Mouse (Mus musculus) kidney, adult 2 months (tissue): Measurements from ENCODE around the gene Pepd.

ENCODE experiments used
- CTCF ChIP-seq: fragments of 200-500 bp; conservative IDR thresholded peaks from 2 replicates; pipeline ENCODE4 v1.5.1; 2011; ENCODE audit warnings: low read depth, mild to moderate bottlenecking, control low read depth, low read length, moderate library complexity, mixed read lengths; ENCODE audit not compliant: insufficient read depth, insufficient read length
- POLR2A ChIP-seq: fragments of 200-500 bp; IDR thresholded peaks from one replicate; pipeline ENCODE4 v1.6.1; 2011; ENCODE audit warnings: low read depth, low read length, control low read depth

DNA sequence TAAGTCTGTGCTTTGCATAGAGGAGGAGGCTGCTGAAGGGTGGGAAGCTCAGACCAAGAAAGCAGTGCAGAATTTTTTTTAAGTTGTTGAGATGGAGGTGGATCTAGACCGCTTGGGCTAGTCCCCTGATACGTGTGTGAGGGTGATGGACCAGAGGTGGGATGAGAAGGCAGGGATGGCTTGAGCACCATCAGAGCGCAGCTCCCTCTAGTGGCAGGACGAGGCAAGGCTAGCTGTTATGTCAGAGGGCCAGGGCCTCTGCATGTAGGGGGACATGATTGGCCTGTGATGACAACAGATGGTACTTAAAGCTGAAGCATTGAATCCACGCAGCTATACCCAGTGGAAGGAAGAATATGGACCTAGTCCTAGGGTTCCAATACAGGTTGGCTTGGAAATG is 7.6 kb downstream of the Pepd start:
- peak; percentile 96 for TF ChIP-seq CTCF
- TF ChIP-seq POLR2A = no peak
